Mouse (Mus musculus): ENCODE measurements around the gene Nxnl1. TPM values are rescaled to one million over a fixed set of nuclear protein-coding genes. Genes with fewer than 3 reads are reported as not detected.
A peak's percentile ranks its signal among the peaks of the same experiment; 100 is the strongest.

Gene Nxnl1
- polyA plus RNA-seq, 1 experiment = not detected

GRCm38 (mm10) chr8:71586891-71587290 lies 20.5 kb upstream of the Nxnl1 start:
- TF ChIP-seq CTCF (IDR thresholded peaks at IDR 0.05; ENCODE audit: extremely low read depth, insufficient read depth, insufficient read length, insufficient replicate concordance) (peak; percentile 42; the same call in 1 of the 2 replicates), POLR2A (IDR thresholded peaks at IDR 0.05; ENCODE audit: low read depth, low read length) (no peak)
- 51% methylated on average over 2 of the region's 2 CpGs for WGBS
- no peak for DNase-seq (ENCODE audit: low read depth in 1 of 2, low spot score in 2 of 2)

DNA sequence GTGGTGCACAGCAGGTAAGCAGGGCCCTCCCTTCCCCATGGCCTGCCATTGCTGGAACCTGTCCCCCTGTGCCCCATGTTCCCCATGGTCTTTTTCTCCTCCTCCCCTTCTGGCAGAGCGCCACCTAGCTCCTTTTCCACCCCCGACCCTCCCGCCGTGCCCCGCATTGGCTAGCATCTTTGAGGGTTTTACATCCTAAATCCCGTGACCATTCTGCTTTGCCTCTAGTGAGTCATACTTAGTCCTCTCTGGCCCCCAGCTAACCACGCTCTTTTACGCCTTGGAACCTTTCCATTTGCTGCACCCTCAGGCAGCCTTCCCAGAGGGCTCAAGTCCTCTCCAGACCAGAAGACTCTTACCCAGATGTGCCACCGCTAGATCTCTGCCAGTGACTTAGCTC lies 13.8 kb upstream of the Nxnl1 start:
- no peaks in the 10 kb centered on the region for H3K27me3 ChIP-seq (ENCODE audit: control insufficient read depth, insufficient read depth, low read length)
- no peaks in the 10 kb centered on the region for H3K4me1 ChIP-seq (ENCODE audit: control insufficient read depth, insufficient read depth, insufficient read length)
- TF ChIP-seq POLR2A (IDR thresholded peaks at IDR 0.05; ENCODE audit: low read depth, low read length) = no peak
- no peak for TF ChIP-seq CTCF (IDR thresholded peaks at IDR 0.05; ENCODE audit: extremely low read depth, insufficient read depth, insufficient read length, insufficient replicate concordance)
- WGBS = 91% methylated on average over 8 of the region's 9 CpGs
- H3K4me3 ChIP-seq (ENCODE audit: extremely low read depth, insufficient read depth, insufficient read length) = no peak overlapping the region
- H3K36me3 ChIP-seq (ENCODE audit: control insufficient read depth, insufficient read depth, low read length) = no peaks in the 10 kb centered on the region
- no peak for DNase-seq (ENCODE audit: low read depth in 1 of 2, low spot score in 2 of 2)
- H3K27ac ChIP-seq (ENCODE audit: insufficient read depth, low read length) = no peak overlapping the region

More at GRCm38 (mm10) chr8:71586891-71587290, 20.5 kb upstream of the Nxnl1 start:
- Histone ChIP-seq H3K4me1 (ENCODE audit: control insufficient read depth, insufficient read depth, insufficient read length) (peaks cover 3% of the 10 kb centered on the region; the same call in 1 of the 2 replicates), H3K27me3 (ENCODE audit: control insufficient read depth, insufficient read depth, low read length) (no peaks in the 10 kb centered on the region), H3K36me3 (ENCODE audit: control insufficient read depth, insufficient read depth, low read length) (no peaks in the 10 kb centered on the region), H3K27ac (ENCODE audit: insufficient read depth, low read length) (no peak overlapping the region), H3K4me3 (ENCODE audit: extremely low read depth, insufficient read depth, insufficient read length) (no peak overlapping the region)

- no peak for DNase-seq (ENCODE audit: low read depth in 1 of 2, low spot score in 2 of 2)
Measured at GRCm38 (mm10) chr8:71579476-71579875, 13.1 kb upstream of the Nxnl1 start.

GRCm38 (mm10) chr8:71579009-71579408 lies 12.6 kb upstream of the Nxnl1 start:
- no peak overlapping the region for H3K27ac ChIP-seq (ENCODE audit: insufficient read depth, low read length)
- WGBS = 75% methylated on average over 1 of the region's 1 CpGs
- TF ChIP-seq CTCF (IDR thresholded peaks at IDR 0.05; ENCODE audit: extremely low read depth, insufficient read depth, insufficient read length, insufficient replicate concordance) (no peak), POLR2A (IDR thresholded peaks at IDR 0.05; ENCODE audit: low read depth, low read length) (no peak)

More at GRCm38 (mm10) chr8:71579476-71579875, 13.1 kb upstream of the Nxnl1 start:
- 94% methylated on average over 14 of the region's 14 CpGs for whole genome bisulfite sequencing
- Histone ChIP-seq H3K4me1 (ENCODE audit: control insufficient read depth, insufficient read depth, insufficient read length) (no peaks in the 10 kb centered on the region), H3K4me3 (ENCODE audit: extremely low read depth, insufficient read depth, insufficient read length) (no peak overlapping the region), H3K27ac (ENCODE audit: insufficient read depth, low read length) (no peak overlapping the region), H3K27me3 (ENCODE audit: control insufficient read depth, insufficient read depth, low read length) (no peaks in the 10 kb centered on the region), H3K36me3 (ENCODE audit: control insufficient read depth, insufficient read depth, low read length) (no peaks in the 10 kb centered on the region)
- TF ChIP-seq CTCF (IDR thresholded peaks at IDR 0.05; ENCODE audit: extremely low read depth, insufficient read depth, insufficient read length, insufficient replicate concordance) (no peak), POLR2A (IDR thresholded peaks at IDR 0.05; ENCODE audit: low read depth, low read length) (no peak)

GRCm38 (mm10) chr8:71577856-71578387 lies 11.5 kb upstream of the Nxnl1 start:
- no peaks in the 10 kb centered on the region for H3K4me1 ChIP-seq (ENCODE audit: control insufficient read depth, insufficient read depth, insufficient read length)
- WGBS = 67% methylated on average over 4 of the region's 4 CpGs
- TF ChIP-seq POLR2A (IDR thresholded peaks at IDR 0.05; ENCODE audit: low read depth, low read length) (no peak), CTCF (IDR thresholded peaks at IDR 0.05; ENCODE audit: extremely low read depth, insufficient read depth, insufficient read length, insufficient replicate concordance) (no peak)
- H3K4me3 ChIP-seq (ENCODE audit: extremely low read depth, insufficient read depth, insufficient read length) = no peak overlapping the region
- H3K36me3 ChIP-seq (ENCODE audit: control insufficient read depth, insufficient read depth, low read length) = no peaks in the 10 kb centered on the region
- no peak overlapping the region for H3K27ac ChIP-seq (ENCODE audit: insufficient read depth, low read length)
- no peaks in the 10 kb centered on the region for H3K27me3 ChIP-seq (ENCODE audit: control insufficient read depth, insufficient read depth, low read length)
- DNase-seq (ENCODE audit: low read depth in 1 of 2, low spot score in 2 of 2) = no peak

More at GRCm38 (mm10) chr8:71579009-71579408, 12.6 kb upstream of the Nxnl1 start:
- Histone ChIP-seq H3K4me3 (ENCODE audit: extremely low read depth, insufficient read depth, insufficient read length) (no peak overlapping the region), H3K4me1 (ENCODE audit: control insufficient read depth, insufficient read depth, insufficient read length) (no peaks in the 10 kb centered on the region), H3K36me3 (ENCODE audit: control insufficient read depth, insufficient read depth, low read length) (no peaks in the 10 kb centered on the region), H3K27me3 (ENCODE audit: control insufficient read depth, insufficient read depth, low read length) (no peaks in the 10 kb centered on the region)
- DNase-seq (ENCODE audit: low read depth in 1 of 2, low spot score in 2 of 2) = no peak

- Histone ChIP-seq H3K27ac (ENCODE audit: insufficient read depth, low read length) (no peak overlapping the region), H3K36me3 (ENCODE audit: control insufficient read depth, insufficient read depth, low read length) (no peaks in the 10 kb centered on the region), H3K27me3 (ENCODE audit: control insufficient read depth, insufficient read depth, low read length) (no peaks in the 10 kb centered on the region), H3K4me1 (ENCODE audit: control insufficient read depth, insufficient read depth, insufficient read length) (no peaks in the 10 kb centered on the region; the same call in 1 of the 2 replicates), H3K4me3 (ENCODE audit: extremely low read depth, insufficient read depth, insufficient read length) (no peak overlapping the region)
- no peak for TF ChIP-seq CTCF (IDR thresholded peaks at IDR 0.05; ENCODE audit: extremely low read depth, insufficient read depth, insufficient read length, insufficient replicate concordance)
- TF ChIP-seq POLR2A (IDR thresholded peaks at IDR 0.05; ENCODE audit: low read depth, low read length) = no peak
- 86% methylated on average over 1 of the region's 1 CpGs for WGBS
- DNase-seq (ENCODE audit: low read depth in 1 of 2, low spot score in 2 of 2) = no peak
Measured at GRCm38 (mm10) chr8:71575020-71575419, 8.6 kb upstream of the Nxnl1 start.

DNA sequence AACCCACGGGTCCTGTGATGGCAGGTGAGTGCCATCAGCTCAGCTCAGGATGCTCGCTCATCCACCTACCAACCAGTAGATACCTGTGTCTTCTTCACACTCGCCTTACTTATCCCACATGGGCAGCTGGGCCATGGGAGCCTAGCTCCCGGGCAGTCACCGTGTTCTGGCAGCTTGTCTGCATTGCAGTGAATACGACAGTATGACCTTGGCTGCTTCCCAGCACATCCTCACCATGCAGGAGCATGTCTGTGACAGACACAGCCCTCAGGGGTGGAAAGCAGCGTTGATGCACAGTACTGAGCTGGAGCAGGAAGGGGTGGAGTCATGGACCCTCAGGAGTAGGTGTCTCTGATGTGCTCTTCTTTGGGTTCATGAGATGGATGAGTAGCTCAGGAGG lies 8.0 kb upstream of the Nxnl1 start:
- no peaks in the 10 kb centered on the region for H3K36me3 ChIP-seq (ENCODE audit: control insufficient read depth, insufficient read depth, low read length)
- H3K27me3 ChIP-seq (ENCODE audit: control insufficient read depth, insufficient read depth, low read length) = no peaks in the 10 kb centered on the region
- DNase-seq (ENCODE audit: low read depth in 1 of 2, low spot score in 2 of 2) = no peak
- no peak overlapping the region for H3K4me3 ChIP-seq (ENCODE audit: extremely low read depth, insufficient read depth, insufficient read length)
- no peak overlapping the region for H3K27ac ChIP-seq (ENCODE audit: insufficient read depth, low read length)
- peaks cover 2% of the 10 kb centered on the region; the same call in 1 of the 2 replicates for H3K4me1 ChIP-seq (ENCODE audit: control insufficient read depth, insufficient read depth, insufficient read length)
- TF ChIP-seq POLR2A (IDR thresholded peaks at IDR 0.05; ENCODE audit: low read depth, low read length) = no peak
- no peak for TF ChIP-seq CTCF (IDR thresholded peaks at IDR 0.05; ENCODE audit: extremely low read depth, insufficient read depth, insufficient read length, insufficient replicate concordance)
- WGBS = 84% methylated on average over 7 of the region's 7 CpGs
